Mouse (Mus musculus) liver, adult 2 months (tissue): ENCODE data around the gene Gm5127. TPM values are rescaled to one million over a fixed set of nuclear protein-coding genes. Genes with fewer than 3 reads are reported as not detected.

ENCODE experiments used
- DNase-seq: peaks from one replicate; pipeline ENCODE4 v3.0.0-alpha.2; 2011; ENCODE audit warnings: low read depth, low spot score; ENCODE audit errors: extremely low read depth
- H3K27ac ChIP-seq: fragments of 200-500 bp; replicated peaks from 2 replicates; pipeline ENCODE4 v1.5.1; 2012; ENCODE audit warnings: low read depth, mild to moderate bottlenecking, control low read depth, inconsistent platforms, low read length; ENCODE audit not compliant: insufficient read depth
- H3K27me3 ChIP-seq: fragments of 200-500 bp; 2 replicates; pipeline ENCODE4 v1.6.1; 2012; ENCODE audit warnings: mild to moderate bottlenecking, moderate library complexity, low read length, inconsistent platforms; ENCODE audit not compliant: control insufficient read depth, insufficient read depth
- H3K36me3 ChIP-seq: fragments of 200-500 bp; 2 replicates; pipeline ENCODE4 v1.6.1; 2012; ENCODE audit warnings: low read length, inconsistent platforms; ENCODE audit not compliant: control insufficient read depth, insufficient read depth
- H3K4me1 ChIP-seq: fragments of 200-500 bp; 2 replicates; pipeline ENCODE4 v1.6.1; 2011; ENCODE audit warnings: low read length; ENCODE audit not compliant: control insufficient read depth, insufficient read depth
- H3K4me3 ChIP-seq: fragments of 200-500 bp; 2 replicates; pipeline ENCODE4 v1.5.1; 2011; ENCODE audit warnings: low read depth, mild to moderate bottlenecking, control low read depth, low read length, moderate library complexity; ENCODE audit not compliant: insufficient read depth
- H3K79me2 ChIP-seq: fragments of 200-500 bp; 2 replicates; pipeline ENCODE4 v1.6.1; 2012; ENCODE audit warnings: inconsistent platforms, mild to moderate bottlenecking, low read length, moderate library complexity; ENCODE audit not compliant: control insufficient read depth, insufficient read depth
- H3K9ac ChIP-seq: fragments of 200-500 bp; 2 replicates; pipeline ENCODE4 v1.6.1; 2012; ENCODE audit warnings: low read depth, mild to moderate bottlenecking, control low read depth, inconsistent platforms, low read length
- CTCF ChIP-seq: fragments of 200-500 bp; IDR thresholded peaks from 2 replicates; pipeline ENCODE4 v1.5.1; 2011; ENCODE audit warnings: low read depth, low read length, control low read depth
- POLR2A ChIP-seq: fragments of 200-500 bp; IDR thresholded peaks from 2 replicates; pipeline ENCODE4 v1.6.1; 2011; ENCODE audit warnings: low read length, control low read depth; ENCODE audit not compliant: insufficient read depth; ENCODE audit errors: extremely low read depth
- WGBS: fragments of 180-500 bp; shearing (Covaris S2); methylation state at CpG from one replicate; pipeline ENCODE4 v1.1.7; 2018; 5-methylcytosine and 5-hydroxymethylcytosine counted together
- polyA plus RNA-seq: library from polyadenylated mRNA; depleted of rRNA; stranded (reverse); fragments of >200 nt; gene quantifications from 2 replicates; pipeline ENCODE4 v1.2.3, GENCODE M21; 2012; rRNA removed
- total RNA-seq: library from RNA; depleted of rRNA; stranded (reverse); fragments of >200 nt; gene quantifications from 2 replicates; pipeline ENCODE4 v1.2.3, GENCODE M21; 2014; rRNA removed

The Gm5127 gene
- total RNA-seq, result not detected in 2 replicates
- not detected in 2 replicates for polyA plus RNA-seq

DNA sequence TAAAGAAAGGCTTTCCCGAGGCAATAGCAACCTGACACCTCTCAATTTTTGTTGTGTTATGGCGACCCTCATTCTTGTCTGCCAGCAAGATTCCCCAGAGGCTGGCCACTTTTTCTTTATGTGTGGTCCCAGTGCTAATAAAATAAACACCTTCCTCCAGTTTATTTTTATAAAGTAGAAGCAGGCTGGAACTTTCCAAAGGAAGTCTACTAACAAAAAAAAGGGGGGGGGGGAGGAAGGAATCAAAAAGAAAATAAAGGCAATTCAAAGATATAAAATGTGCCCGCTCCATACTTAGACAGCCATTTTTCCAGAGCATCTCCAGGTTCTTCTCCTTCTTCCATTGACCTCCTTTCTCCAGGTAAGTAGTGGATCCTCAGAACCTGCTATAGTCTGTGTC lies at the start of gene Gm5127:
Gene Gm5127, plus strand, starts transcription at position 301 of the 400 bp plus-strand sequence.
- Histone ChIP-seq H3K4me1 (no peaks in the 10 kb centered on the region), H3K79me2 (no peaks in the 10 kb centered on the region), H3K36me3 (no peaks in the 10 kb centered on the region), H3K4me3 (no peak within 1 kb of the TSS), H3K9ac (no peak within 1 kb of the TSS), H3K27ac (no peak within 1 kb of the TSS), H3K27me3 (no peaks in the 10 kb centered on the region)
- no peak for DNase-seq
- WGBS, result 58% methylated on average over 3 of the region's 3 CpGs
- TF ChIP-seq POLR2A, result no peak

DNA sequence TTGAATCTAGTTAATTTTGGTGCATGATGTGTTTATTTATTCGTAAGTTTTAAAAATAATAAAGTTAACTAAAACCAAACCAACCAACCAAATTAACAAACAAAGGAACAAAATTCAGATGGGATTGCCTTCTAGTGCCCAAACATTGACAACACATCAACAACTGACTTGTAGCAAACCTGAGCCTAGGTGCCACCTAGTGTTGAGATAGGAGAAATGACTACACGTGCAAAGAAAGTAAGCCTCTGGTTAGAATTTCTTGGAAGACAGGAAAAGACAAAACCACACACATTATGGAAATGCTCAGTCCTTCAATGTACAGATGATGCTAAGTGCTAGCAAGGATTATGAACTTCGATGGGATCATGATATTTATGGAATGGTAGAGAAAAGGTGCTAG lies 46.6 kb upstream of the Gm5127 start:
- Histone ChIP-seq H3K27ac (no peak overlapping the region), H3K4me3 (no peak overlapping the region), H3K4me1 (no peaks in the 10 kb centered on the region), H3K27me3 (no peaks in the 10 kb centered on the region), H3K36me3 (no peaks in the 10 kb centered on the region), H3K9ac (no peak overlapping the region), H3K79me2 (no peaks in the 10 kb centered on the region)
- DNase-seq, result no peak
- no peak for TF ChIP-seq CTCF
- no peak for TF ChIP-seq POLR2A
- 32% methylated on average over 3 of the region's 3 CpGs for WGBS

DNA sequence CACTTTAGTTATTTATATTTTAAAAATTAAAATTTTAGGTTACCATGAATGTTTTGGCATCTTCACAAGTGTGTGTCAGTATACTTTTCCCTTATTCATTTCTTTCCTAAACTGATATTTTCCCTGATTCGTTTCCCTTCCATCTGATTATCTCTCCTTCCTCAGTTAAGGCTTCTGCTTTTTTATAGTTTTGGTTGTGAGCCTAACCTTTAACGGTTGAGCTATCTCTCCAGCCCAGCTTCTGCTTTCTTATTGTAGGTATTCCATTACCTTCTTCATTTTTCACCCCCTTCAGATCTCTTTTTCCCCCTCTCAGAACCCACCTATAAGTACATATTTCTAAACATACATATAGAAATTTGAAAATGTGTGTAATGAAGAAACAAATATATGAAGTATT lies 27.5 kb upstream of the Gm5127 start:
- H3K79me2 ChIP-seq, result no peaks in the 10 kb centered on the region
- H3K36me3 ChIP-seq, result no peaks in the 10 kb centered on the region
- 88% methylated on average over 2 of the region's 2 CpGs for WGBS
- H3K27ac ChIP-seq, result no peak overlapping the region
- no peak for DNase-seq
- TF ChIP-seq CTCF (no peak), POLR2A (no peak)
- no peak overlapping the region for H3K4me3 ChIP-seq
- H3K4me1 ChIP-seq, result no peaks in the 10 kb centered on the region
- no peaks in the 10 kb centered on the region for H3K27me3 ChIP-seq
- no peak overlapping the region for H3K9ac ChIP-seq

DNA sequence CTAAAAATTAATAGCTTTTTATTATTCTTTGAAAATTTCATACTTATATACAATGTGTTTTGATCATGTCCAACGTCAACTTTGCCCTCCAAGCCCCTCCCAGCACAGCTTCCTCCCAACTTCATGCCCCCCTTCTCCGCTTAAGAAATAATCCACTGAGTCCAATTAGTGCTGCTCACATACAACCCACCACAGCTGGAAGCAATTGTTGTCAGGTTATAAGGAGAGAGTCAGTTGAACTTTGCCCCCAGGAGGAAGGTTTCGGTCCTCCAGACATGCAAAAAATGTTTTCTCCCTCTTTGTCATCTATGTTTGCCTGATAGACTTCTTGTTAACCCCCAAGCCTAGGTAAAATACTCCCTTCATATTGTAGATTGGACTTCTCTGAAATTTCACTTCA lies 4.0 kb upstream of the Gm5127 start:
- 59% methylated on average over 3 of the region's 3 CpGs for WGBS
- no peak for TF ChIP-seq CTCF
- no peak for TF ChIP-seq POLR2A
- no peak overlapping the region for H3K27ac ChIP-seq

DNA sequence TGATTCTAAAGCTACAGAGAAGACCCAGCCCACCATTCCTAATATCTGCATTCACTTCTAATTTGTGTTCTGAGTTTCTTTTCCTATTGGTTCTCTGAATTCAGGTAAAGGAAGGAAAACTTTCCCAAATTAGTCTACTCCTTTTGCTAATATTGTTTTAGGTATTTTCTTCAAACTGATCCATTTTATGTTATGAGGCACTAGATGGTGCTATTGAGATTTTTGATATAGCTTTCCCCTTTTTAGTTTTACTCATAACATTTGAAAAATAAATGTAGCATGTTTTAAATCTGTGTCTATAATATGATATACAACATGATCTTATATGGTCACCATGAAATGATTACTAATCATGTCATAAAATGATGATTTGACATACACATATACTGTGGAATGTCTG lies 2.6 kb upstream of the Gm5127 start:
- DNase-seq, result no peak
- no peaks in the 10 kb centered on the region for H3K79me2 ChIP-seq
- H3K27me3 ChIP-seq, result no peaks in the 10 kb centered on the region
- no peaks in the 10 kb centered on the region for H3K36me3 ChIP-seq
- no peak overlapping the region for H3K4me3 ChIP-seq
- no peak overlapping the region for H3K9ac ChIP-seq
- no peaks in the 10 kb centered on the region for H3K4me1 ChIP-seq
- H3K27ac ChIP-seq, result no peak overlapping the region
- TF ChIP-seq POLR2A, result no peak
- TF ChIP-seq CTCF, result no peak

More for the DNA sequence above, 4.0 kb upstream of the Gm5127 start:
- Histone ChIP-seq H3K4me3 (no peak overlapping the region), H3K9ac (no peak overlapping the region), H3K36me3 (no peaks in the 10 kb centered on the region), H3K4me1 (no peaks in the 10 kb centered on the region), H3K27me3 (no peaks in the 10 kb centered on the region), H3K79me2 (no peaks in the 10 kb centered on the region)
- DNase-seq, result no peak

DNA sequence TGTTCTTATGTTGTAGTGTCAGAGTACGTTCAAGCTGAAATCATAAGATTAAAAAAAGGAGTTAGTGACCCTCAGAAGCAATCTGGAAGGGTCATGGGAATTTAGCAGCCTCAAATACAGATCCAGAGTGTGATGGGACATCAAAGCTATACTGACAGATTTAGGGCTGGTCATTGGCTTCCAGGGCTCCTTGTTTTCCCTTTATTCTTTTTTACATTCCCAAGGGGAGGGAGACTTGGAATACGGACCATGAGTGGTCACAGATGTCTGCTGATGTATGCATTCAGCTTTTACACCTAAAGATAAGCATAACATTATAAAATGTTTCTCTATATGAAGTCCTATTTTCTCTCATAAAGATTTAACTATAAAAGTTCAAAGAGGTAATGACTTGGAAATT lies 789 bp upstream of the Gm5127 start:
- 69% methylated on average over 2 of the region's 2 CpGs for WGBS
- Histone ChIP-seq H3K79me2 (no peaks in the 10 kb centered on the region), H3K4me3 (no peak overlapping the region), H3K27ac (no peak overlapping the region), H3K27me3 (no peaks in the 10 kb centered on the region), H3K36me3 (no peaks in the 10 kb centered on the region), H3K4me1 (no peaks in the 10 kb centered on the region), H3K9ac (no peak overlapping the region)
- no peak for TF ChIP-seq POLR2A
- TF ChIP-seq CTCF, result no peak
- DNase-seq, result no peak
